19 mouse cellular contexts compared by ENCODE assay signal in the genomic region with DNA sequence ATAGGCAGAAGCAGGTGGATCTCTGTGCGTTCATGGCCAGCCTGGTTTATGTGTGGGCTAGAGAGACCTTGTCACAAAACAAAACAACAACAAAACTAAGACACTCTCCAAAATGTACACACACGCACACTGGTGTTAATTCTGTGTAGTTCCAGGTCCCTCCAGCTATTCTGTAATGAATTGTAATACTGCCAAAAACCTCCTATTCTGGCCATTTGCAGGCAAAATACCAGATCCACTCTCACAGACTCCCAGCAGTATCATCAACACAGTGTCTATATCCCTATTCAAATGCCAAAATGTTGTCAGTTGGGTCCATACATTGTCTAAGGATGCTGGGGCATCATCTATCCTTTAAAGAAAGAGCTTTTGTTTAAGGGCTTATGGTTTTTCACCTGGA. TPM values are rescaled to one million over a fixed set of nuclear protein-coding genes. Genes with fewer than 3 reads are reported as not detected.
A peak's percentile ranks its signal among the peaks of the same experiment; 100 is the strongest.
DNase-seq lines count a peak whose midpoint lies in the region; ATAC-seq and TF ChIP-seq lines count a peak whose summit lies in the region.
"Had no signal": no experiment of that assay in that cellular context is flagged by ENCODE, and none has a peak within 500 bp of the region (broad histone marks: within the 10 kb centered on the region; RNA-seq: fewer than 3 reads in every experiment).

No protein-coding gene starts in this region.

- intact Hi-C loops in gastrocnemius, adult 2 months (cut with DNase I) = no loop called here

- H3K36me3 ChIP-seq in megakaryocyte, embryonic 14.5 days (replicated peaks; ENCODE audit: low read length) = peaks cover 72% of the 10 kb centered on the region

- no peak overlapping the region for H3K4me3 ChIP-seq in gastrocnemius, adult 2 months
- peak overlapping the region; percentile 14 for H3K4me3 ChIP-seq in megakaryocyte, embryonic 14.5 days (replicated peaks)
- H3K4me3 ChIP-seq: embryonic facial prominence, embryonic 10.5 days; embryonic facial prominence, embryonic 12.5 days; forebrain, embryonic 12.5 days; forebrain, embryonic 15.5 days had no signal

- H3K9me3 ChIP-seq in megakaryocyte, embryonic 14.5 days = no peaks in the 10 kb centered on the region
- H3K9me3 ChIP-seq: embryonic facial prominence, embryonic 10.5 days; embryonic facial prominence, embryonic 12.5 days; forebrain, embryonic 12.5 days; forebrain, embryonic 15.5 days had no signal

- H3K27me3 ChIP-seq in megakaryocyte, embryonic 14.5 days (replicated peaks) = no peaks in the 10 kb centered on the region
- H3K27me3 ChIP-seq: embryonic facial prominence, embryonic 12.5 days; forebrain, embryonic 12.5 days; forebrain, embryonic 15.5 days had no signal

- DNase-seq in cerebellum, adult 9-10 months = peak; percentile 58
- no peak for DNase-seq in cerebellum, adult 11-12 months
- no peak for DNase-seq in gastrocnemius, adult 2 months
- DNase-seq in gastrocnemius, adult 18-20 months (ENCODE audit: low spot score) = no peak
- no peak for DNase-seq in right cerebral cortex, postnatal 36 days (ENCODE audit: low spot score in 2 of 2)
- DNase-seq: adrenal gland, adult 2 months; adrenal gland, postnatal 10 days; adrenal gland, postnatal 25 days; cerebellum, adult 11 months; cerebellum, adult 8-10 months; cerebellum, postnatal 10 days; cerebellum, postnatal 25 days; forebrain, postnatal 0 days had no signal

- ATAC-seq in megakaryocyte, adult 5-6 weeks (ENCODE audit: poor library complexity, severe bottlenecking) = no peak
- ATAC-seq: forebrain, embryonic 15.5 days; forebrain, postnatal 0 days had no signal

- peak overlapping the region; percentile 58 for H3K27ac ChIP-seq in gastrocnemius, adult 2 months
- H3K27ac ChIP-seq: embryonic facial prominence, embryonic 10.5 days; embryonic facial prominence, embryonic 12.5 days; forebrain, embryonic 12.5 days; forebrain, embryonic 15.5 days had no signal

- H3K4me1 ChIP-seq in megakaryocyte, embryonic 14.5 days = peaks cover 95% of the 10 kb centered on the region
- H3K4me1 ChIP-seq: embryonic facial prominence, embryonic 10.5 days; embryonic facial prominence, embryonic 12.5 days; forebrain, embryonic 12.5 days had no signal

- no peak for TF ChIP-seq CTCF in gastrocnemius, adult 2 months (IDR thresholded peaks at IDR 0.05)

RNA-seq across cellular contexts. Expression of a gene that starts 30.6 kb away (rescaled TPM):
- 10 to 100 TPM; 66.1 to 70.5 TPM for total RNA-seq in gastrocnemius, adult 2 months (2021)
- 10 to 100 TPM; 57.0 to 65.4 TPM for total RNA-seq in gastrocnemius, adult 18-20 months (2021)
- 17.5 and 45.1 TPM in 2 replicates for polyA plus RNA-seq in megakaryocyte, embryonic 14.5 days (2012; ENCODE audit: insufficient read depth, low replicate concordance)
- total RNA-seq in megakaryocyte, adult 5-6 weeks (2015) = 77.7 and 92.8 TPM in 2 replicates
- 87.2 and 94.5 TPM in 2 replicates for total RNA-seq in megakaryocyte, adult 5-6 weeks (2017)
